Mouse (Mus musculus): ENCODE measurements around the gene Trp53bp2.

GRCm38 (mm10) chr1:182500843-182501242 is 91.9 kb downstream of the Trp53bp2 start:
- TF ChIP-seq POLR2A (IDR thresholded peaks at IDR 0.05; ENCODE audit: control insufficient read depth, extremely low read depth, insufficient read depth, low read length, poor library complexity) (no peak), CTCF (IDR thresholded peaks at IDR 0.05; ENCODE audit: borderline replicate concordance, control insufficient read depth, extremely low read depth, insufficient read depth, low read length, poor library complexity) (no peak)

All from thymus, adult 2 months (tissue).